Mouse (Mus musculus): ENCODE data around the gene Gsto1. TPM values are rescaled to one million over a fixed set of nuclear protein-coding genes. Genes with fewer than 3 reads are reported as not detected.
A peak's percentile ranks its signal among the peaks of the same experiment; 100 is the strongest.

Gene Gsto1
- total RNA-seq, 1 experiment: 60.7 TPM

GRCm38 (mm10) chr19:47820832-47821493 lies 33.8 kb upstream of the Gsto1 start:
- no peak for TF ChIP-seq CHD2 (IDR thresholded peaks at IDR 0.05; ENCODE audit: low read depth, low read length)
- peak; percentile 17; the same call in 1 of the 2 replicates for TF ChIP-seq ZC3H11A (IDR thresholded peaks at IDR 0.05; ENCODE audit: borderline replicate concordance, low read depth, low read length)
- Histone ChIP-seq H3K27ac (ENCODE audit: insufficient read depth, low read depth, low read length, poor library complexity, severe bottlenecking) (no peak overlapping the region), H3K9ac (ENCODE audit: insufficient read depth, low read depth, low read length, poor library complexity, severe bottlenecking) (no peak overlapping the region), H3K4me1 (ENCODE audit: control insufficient read depth in 2 of 2, insufficient read depth in 2 of 2, low read length in 2 of 2, poor library complexity in 1 of 2) (peaks cover 0 to 11% of the 10 kb centered on the region in 2 experiments; a peak in 1 of 4 replicates), H3K4me3 (ENCODE audit: insufficient read depth in 1 of 2, low read depth in 1 of 2, low read length in 2 of 2, poor library complexity in 1 of 2, severe bottlenecking in 1 of 2) (no peak overlapping the region), H3K36me3 (ENCODE audit: control insufficient read depth, insufficient read depth, low read length, poor library complexity, severe bottlenecking) (no peaks in the 10 kb centered on the region), H3K9me3 (ENCODE audit: control insufficient read depth, insufficient read depth, low read depth, low read length) (no peaks in the 10 kb centered on the region)
- in situ Hi-C loops (cut with MboI; ENCODE audit: low sequenced_read_pairs in 2 of 2, unreplicated experiment in 2 of 2): loop anchor here in 1 of 2 experiments (25.0 kb wide), 1 partner anchor 309 kb away; no protein-coding TSS in a partner anchor
- DNase-seq (ENCODE audit: low read depth, low spot score): no peak

DNA sequence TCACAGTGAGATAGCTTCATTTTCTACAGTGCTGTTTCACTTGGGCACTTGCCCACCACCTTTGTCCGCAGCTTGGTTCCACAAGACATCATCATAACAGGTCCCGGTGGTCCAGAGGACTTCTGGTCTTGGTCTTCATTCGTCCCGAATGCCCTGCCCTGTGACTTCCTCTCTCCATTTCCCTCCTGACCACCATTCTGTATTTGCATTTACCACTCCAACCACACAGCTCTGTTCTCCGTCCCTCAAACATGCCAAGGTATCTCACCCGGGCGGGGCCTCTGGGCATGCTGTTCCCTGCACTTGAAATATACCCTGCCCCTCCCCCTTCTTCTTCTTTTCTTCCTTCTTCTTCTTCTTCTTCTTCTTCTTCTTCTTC lies 33.3 kb upstream of the Gsto1 start:
- Histone ChIP-seq H3K9ac (ENCODE audit: insufficient read depth, low read depth, low read length, poor library complexity, severe bottlenecking) (no peak overlapping the region), H3K27ac (ENCODE audit: insufficient read depth, low read depth, low read length, poor library complexity, severe bottlenecking) (no peak overlapping the region), H3K36me3 (ENCODE audit: control insufficient read depth, insufficient read depth, low read length, poor library complexity, severe bottlenecking) (no peaks in the 10 kb centered on the region), H3K4me1 (ENCODE audit: control insufficient read depth in 2 of 2, insufficient read depth in 2 of 2, low read length in 2 of 2, poor library complexity in 1 of 2) (peaks cover 0 to 11% of the 10 kb centered on the region in 2 experiments; a peak in 1 of 4 replicates), H3K4me3 (ENCODE audit: insufficient read depth in 1 of 2, low read depth in 1 of 2, low read length in 2 of 2, poor library complexity in 1 of 2, severe bottlenecking in 1 of 2) (no peak overlapping the region), H3K9me3 (ENCODE audit: control insufficient read depth, insufficient read depth, low read depth, low read length) (no peaks in the 10 kb centered on the region)
- TF ChIP-seq ZNF384 (IDR thresholded peaks at IDR 0.05; ENCODE audit: low read depth, low read length): no peak
- TF ChIP-seq ZC3H11A (IDR thresholded peaks at IDR 0.05; ENCODE audit: borderline replicate concordance, low read depth, low read length): no peak
- TF ChIP-seq HCFC1 (IDR thresholded peaks at IDR 0.05; ENCODE audit: borderline replicate concordance, insufficient read depth, low read length): no peak
- TF ChIP-seq CHD2 (IDR thresholded peaks at IDR 0.05; ENCODE audit: low read depth, low read length): no peak
- TF ChIP-seq MAFK (IDR thresholded peaks at IDR 0.05; ENCODE audit: insufficient read depth, low read depth, low read length): no peak
- in situ Hi-C loops (cut with MboI; ENCODE audit: low sequenced_read_pairs in 2 of 2, unreplicated experiment in 2 of 2): loop anchor here in 1 of 2 experiments (25.0 kb wide), 1 partner anchor 309 kb away; no protein-coding TSS in a partner anchor
- DNase-seq (ENCODE audit: low read depth, low spot score): no peak

GRCm38 (mm10) chr19:47822143-47822796 lies 32.5 kb upstream of the Gsto1 start:
- Histone ChIP-seq H3K4me1 (ENCODE audit: control insufficient read depth in 2 of 2, insufficient read depth in 2 of 2, low read length in 2 of 2, poor library complexity in 1 of 2) (peaks cover 0 to 11% of the 10 kb centered on the region in 2 experiments; a peak in 1 of 4 replicates), H3K36me3 (ENCODE audit: control insufficient read depth, insufficient read depth, low read length, poor library complexity, severe bottlenecking) (no peaks in the 10 kb centered on the region), H3K4me3 (ENCODE audit: insufficient read depth in 1 of 2, low read depth in 1 of 2, low read length in 2 of 2, poor library complexity in 1 of 2, severe bottlenecking in 1 of 2) (no peak overlapping the region), H3K9me3 (ENCODE audit: control insufficient read depth, insufficient read depth, low read depth, low read length) (no peaks in the 10 kb centered on the region), H3K9ac (ENCODE audit: insufficient read depth, low read depth, low read length, poor library complexity, severe bottlenecking) (no peak overlapping the region), H3K27ac (ENCODE audit: insufficient read depth, low read depth, low read length, poor library complexity, severe bottlenecking) (no peak overlapping the region)
- TF ChIP-seq MAFK (IDR thresholded peaks at IDR 0.05; ENCODE audit: insufficient read depth, low read depth, low read length): no peak
- no peak for TF ChIP-seq HCFC1 (IDR thresholded peaks at IDR 0.05; ENCODE audit: borderline replicate concordance, insufficient read depth, low read length)
- no peak for TF ChIP-seq ZC3H11A (IDR thresholded peaks at IDR 0.05; ENCODE audit: borderline replicate concordance, low read depth, low read length)
- TF ChIP-seq ZNF384 (IDR thresholded peaks at IDR 0.05; ENCODE audit: low read depth, low read length): no peak
- TF ChIP-seq CHD2 (IDR thresholded peaks at IDR 0.05; ENCODE audit: low read depth, low read length): no peak
- in situ Hi-C loops (cut with MboI; ENCODE audit: low sequenced_read_pairs in 2 of 2, unreplicated experiment in 2 of 2): loop anchor here in 1 of 2 experiments (25.0 kb wide), 1 partner anchor 310 kb away; no protein-coding TSS in a partner anchor
- DNase-seq (ENCODE audit: low read depth, low spot score): no peak

DNA sequence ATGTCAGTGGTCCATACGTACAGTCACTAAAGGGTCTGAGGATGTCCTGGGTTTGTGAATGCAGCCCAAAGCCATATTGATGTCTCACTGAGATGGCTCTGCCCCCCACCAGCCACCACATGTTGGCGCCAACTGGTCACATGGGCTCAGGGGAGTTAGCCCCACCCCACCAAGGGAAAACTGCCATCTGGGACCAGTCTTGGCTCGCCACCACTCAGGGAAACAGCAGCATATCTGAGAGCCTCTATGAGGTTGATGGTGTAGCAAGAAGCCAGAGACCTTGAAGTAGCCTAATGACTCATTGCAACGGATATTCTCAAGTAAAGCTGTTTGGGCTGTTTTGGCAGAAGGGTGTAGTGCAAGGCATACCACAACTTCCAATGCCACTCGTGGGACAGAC lies 30.7 kb upstream of the Gsto1 start:
- no peak for DNase-seq (ENCODE audit: low read depth, low spot score)
- Histone ChIP-seq H3K27ac (ENCODE audit: insufficient read depth, low read depth, low read length, poor library complexity, severe bottlenecking) (no peak overlapping the region), H3K36me3 (ENCODE audit: control insufficient read depth, insufficient read depth, low read length, poor library complexity, severe bottlenecking) (no peaks in the 10 kb centered on the region), H3K4me3 (ENCODE audit: insufficient read depth in 1 of 2, low read depth in 1 of 2, low read length in 2 of 2, poor library complexity in 1 of 2, severe bottlenecking in 1 of 2) (no peak overlapping the region), H3K4me1 (ENCODE audit: control insufficient read depth in 2 of 2, insufficient read depth in 2 of 2, low read length in 2 of 2, poor library complexity in 1 of 2) (peaks cover 0 to 11% of the 10 kb centered on the region in 2 experiments; a peak in 1 of 4 replicates), H3K9ac (ENCODE audit: insufficient read depth, low read depth, low read length, poor library complexity, severe bottlenecking) (no peak overlapping the region), H3K9me3 (ENCODE audit: control insufficient read depth, insufficient read depth, low read depth, low read length) (no peaks in the 10 kb centered on the region)
- in situ Hi-C loops (cut with MboI; ENCODE audit: low sequenced_read_pairs in 2 of 2, unreplicated experiment in 2 of 2): loop anchor here in 1 of 2 experiments (25.0 kb wide), 1 partner anchor 312 kb away; no protein-coding TSS in a partner anchor
- TF ChIP-seq ZNF384 (IDR thresholded peaks at IDR 0.05; ENCODE audit: low read depth, low read length): no peak
- no peak for TF ChIP-seq CHD2 (IDR thresholded peaks at IDR 0.05; ENCODE audit: low read depth, low read length)
- TF ChIP-seq HCFC1 (IDR thresholded peaks at IDR 0.05; ENCODE audit: borderline replicate concordance, insufficient read depth, low read length): no peak
- no peak for TF ChIP-seq ZC3H11A (IDR thresholded peaks at IDR 0.05; ENCODE audit: borderline replicate concordance, low read depth, low read length)
- no peak for TF ChIP-seq MAFK (IDR thresholded peaks at IDR 0.05; ENCODE audit: insufficient read depth, low read depth, low read length)

Data from ES-E14 (cell line).